Mouse (Mus musculus) neutrophil, adult 5-6 weeks (primary cell): ENCODE results near the gene Itpk1. TPM values are rescaled to one million over a fixed set of nuclear protein-coding genes. Genes with fewer than 3 reads are reported as not detected.

ENCODE experiments used
- ATAC-seq: fragments of 151-379, 151-347 bp; 2 replicates; pipeline ENCODE4 v1.8.0; 2017; ENCODE audit warnings: mild to moderate bottlenecking, moderate TSS enrichment; ENCODE audit not compliant: insufficient number of reproducible peaks, poor library complexity, low FRiP score, severe bottlenecking; ENCODE audit errors: extremely low read depth
- total RNA-seq: library from RNA; stranded (forward); fragments of 200-1000 nt; gene quantifications from 2 replicates; pipeline ENCODE4 v1.2.3, GENCODE M21; 2017

The Itpk1 gene
- total RNA-seq, 1 experiment from 2014 or later: 14.0 TPM

GRCm38 (mm10) chr12:102582441-102582840 is 122.3 kb downstream of the Itpk1 start:
- ATAC-seq: no peak

- ATAC-seq: no peak
Measured at GRCm38 (mm10) chr12:102581579-102582196, 123.0 kb downstream of the Itpk1 start.

GRCm38 (mm10) chr12:102579041-102579440 is 125.7 kb downstream of the Itpk1 start:
- no peak for ATAC-seq

DNA sequence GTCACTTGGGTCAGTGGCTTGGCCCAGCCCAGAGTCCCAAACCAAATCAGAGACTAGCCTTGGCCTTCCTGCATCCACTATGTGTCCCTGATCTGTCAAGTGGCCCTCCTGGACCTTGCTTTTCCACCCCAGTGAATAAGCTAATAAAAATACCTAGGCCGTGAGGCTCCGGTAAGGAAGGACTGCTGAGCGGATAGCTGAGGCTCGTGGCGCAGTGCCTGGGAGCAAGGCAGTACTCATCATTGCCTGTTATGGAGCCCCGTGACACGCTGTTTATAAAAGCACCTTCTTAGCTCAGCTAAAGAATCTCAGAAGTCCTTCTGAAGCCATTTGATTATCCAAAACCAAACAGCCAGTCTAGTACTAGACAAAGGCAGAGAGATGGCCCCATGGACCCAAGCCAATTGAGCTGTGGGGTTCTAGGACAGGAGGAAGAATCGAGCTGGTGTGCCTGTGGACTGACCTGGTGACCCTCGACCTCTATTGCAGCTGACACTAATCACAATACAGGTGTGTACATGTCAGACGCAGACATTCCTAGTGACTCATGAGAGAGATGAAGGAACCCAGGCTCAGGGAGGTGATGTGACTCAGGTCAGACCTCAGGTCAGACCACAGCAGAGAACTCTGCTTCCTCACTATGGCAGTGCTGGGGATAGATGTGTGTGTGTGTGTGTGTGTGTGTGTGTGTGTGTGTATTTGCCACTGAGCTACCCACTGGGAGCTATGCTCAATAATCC is 127.9 kb downstream of the Itpk1 start:
- no peak for ATAC-seq

DNA sequence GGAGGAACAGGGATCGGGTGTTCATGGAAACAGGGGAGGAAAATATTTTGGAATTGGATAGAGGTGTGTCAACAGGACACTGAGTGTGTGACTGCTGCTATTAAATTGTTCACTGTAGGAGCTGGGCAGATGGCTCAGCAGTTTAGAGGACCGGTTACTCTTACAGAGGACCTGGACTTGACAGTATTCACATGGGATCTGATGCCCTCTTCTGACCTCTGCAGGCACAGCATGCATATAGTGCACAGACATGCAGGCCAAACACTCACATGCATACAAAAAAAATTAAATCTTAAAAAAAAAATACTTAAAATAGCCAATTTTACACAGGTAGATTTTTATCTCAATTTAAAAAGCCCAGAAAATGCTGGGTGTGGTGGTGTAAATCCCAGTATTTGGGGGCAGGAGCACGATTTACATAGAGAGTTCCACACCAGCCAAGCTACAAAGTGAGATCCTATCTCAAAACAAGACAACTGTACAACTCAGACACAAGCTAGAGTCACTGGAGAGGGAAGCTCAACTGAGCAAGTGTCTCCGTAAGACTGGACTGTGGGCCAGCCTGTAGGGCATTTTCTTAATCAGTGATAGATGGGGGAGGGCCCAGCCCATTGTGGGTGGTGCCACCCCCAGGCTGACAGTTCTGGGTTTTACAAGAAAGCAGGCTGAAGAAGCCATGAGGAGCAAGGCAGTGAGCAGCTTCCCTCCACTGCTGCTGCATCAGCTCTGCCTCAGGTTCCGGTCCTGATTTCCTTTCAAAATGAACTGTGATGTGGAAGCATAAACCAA is 129.0 kb downstream of the Itpk1 start:
- ATAC-seq: no peak

DNA sequence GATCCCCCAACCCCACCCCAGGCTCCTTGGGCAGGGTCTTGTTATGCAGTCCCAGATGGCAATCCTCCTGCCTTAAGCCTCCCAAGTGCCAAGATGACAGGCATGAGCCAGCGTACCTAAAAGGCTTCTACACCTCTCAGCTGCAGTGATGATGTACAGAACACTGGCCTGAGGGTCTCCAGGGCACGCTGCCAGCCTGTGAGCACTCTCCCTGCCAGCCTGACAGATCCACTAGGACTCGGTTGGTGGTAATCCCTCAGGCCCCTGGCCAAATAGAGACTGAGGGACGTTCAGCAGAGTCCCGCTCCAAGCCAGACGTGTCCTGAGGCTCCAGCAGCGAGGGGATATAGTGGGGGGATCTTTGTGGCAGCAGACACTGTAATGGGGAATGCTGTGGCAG is 131.7 kb downstream of the Itpk1 start:
- ATAC-seq: no peak

DNA sequence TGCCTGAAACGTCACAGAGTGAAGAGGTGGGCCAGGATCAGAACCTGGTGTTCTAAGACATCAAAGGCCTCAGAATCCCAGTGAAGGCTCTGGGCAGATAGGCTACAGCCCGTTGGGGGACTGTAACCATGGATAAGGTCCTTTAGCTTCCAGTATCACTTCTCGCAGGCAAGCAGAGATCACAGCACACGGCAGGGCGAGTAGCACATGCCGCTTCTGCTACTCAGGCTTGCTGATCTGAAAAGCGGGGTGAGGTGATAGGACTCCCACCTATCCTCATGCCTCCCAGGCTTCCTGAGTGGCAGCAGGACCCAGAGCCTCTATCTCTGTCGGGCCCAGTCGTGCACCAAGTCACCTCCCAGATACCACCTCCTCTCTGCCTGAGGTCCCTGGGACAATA is 133.1 kb downstream of the Itpk1 start:
- no peak for ATAC-seq

- ATAC-seq: no peak
Measured at GRCm38 (mm10) chr12:102570734-102571133, 134.0 kb downstream of the Itpk1 start.

DNA sequence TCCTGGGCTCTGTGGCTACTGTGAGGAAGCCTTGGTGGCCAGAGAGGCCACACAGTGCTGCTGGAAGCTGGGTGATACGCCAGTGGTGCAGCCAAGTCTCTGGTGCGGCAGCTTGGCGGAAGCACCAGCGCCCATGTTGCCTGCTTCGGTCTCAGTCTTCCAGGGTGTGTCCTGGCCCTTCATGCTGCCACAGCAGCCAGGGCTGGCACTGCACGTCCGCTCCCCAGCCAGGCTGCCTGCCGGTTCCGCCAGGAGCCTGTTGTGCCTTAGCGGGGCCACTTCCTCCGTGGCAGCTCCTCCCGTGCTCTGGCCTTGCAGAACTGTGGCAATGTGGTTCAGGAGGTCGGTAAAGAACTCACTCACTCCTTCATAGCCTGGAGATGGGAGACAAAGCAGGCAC is 134.6 kb downstream of the Itpk1 start:
- no peak for ATAC-seq

- ATAC-seq: no peak
Measured at GRCm38 (mm10) chr12:102568219-102568618, 136.5 kb downstream of the Itpk1 start.

DNA sequence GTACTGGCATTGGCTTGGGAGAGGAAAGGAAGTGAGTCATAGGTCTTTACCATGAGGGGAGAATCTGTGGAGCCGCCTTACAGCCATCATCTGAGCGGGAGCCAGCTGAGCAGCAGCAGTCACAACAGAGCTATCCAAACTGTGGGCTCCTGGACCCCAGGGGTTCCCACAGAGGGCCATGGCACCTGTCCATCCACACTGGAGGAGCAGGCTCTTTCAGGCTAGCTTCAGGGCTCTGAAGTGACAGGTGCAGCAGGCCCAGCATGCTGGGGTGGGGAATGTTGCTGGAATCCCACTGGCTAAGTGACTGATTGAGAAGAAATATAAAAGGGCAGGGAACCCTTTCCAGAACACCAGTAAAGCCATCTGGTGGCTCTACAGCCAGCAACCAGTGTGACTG is 137.8 kb downstream of the Itpk1 start:
- ATAC-seq: no peak

DNA sequence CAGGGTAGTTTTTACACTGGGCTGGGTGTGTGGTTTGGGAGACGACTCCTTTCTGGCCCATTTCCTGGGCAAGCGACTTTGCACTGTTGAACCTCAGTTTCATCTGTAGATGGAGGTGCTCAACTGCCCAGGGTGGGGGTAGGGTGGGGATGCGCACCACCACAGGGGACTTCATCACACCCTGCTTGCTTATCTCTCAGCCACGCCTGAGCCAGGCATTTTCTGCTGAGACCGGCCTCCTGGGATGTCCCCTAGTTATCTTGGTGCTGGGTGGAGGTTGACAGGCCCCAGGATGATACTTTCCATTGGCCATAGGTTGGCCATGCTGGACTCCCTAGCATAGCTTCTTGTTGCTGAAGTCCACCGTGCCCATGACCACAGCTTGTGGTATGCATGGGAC is 139.6 kb downstream of the Itpk1 start:
- no peak for ATAC-seq

DNA sequence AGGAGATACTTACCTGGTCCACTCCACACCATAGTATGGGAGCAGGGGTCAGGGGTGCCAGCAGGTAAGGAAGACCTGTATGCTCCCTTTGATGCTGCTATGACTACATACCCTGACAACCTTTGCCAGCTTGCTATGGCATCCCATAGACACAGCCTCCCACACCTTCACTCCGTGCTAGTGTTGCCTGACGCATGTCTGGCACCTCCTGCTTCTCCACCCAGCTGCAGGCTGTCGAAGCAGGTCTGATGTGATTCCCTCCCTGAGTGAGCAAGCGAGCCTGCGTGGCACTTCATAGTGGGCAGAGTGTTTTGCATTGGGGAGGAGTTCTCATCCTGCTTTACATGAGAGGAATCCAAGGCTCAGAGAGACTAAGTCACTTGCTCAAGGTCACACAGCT is 147.4 kb downstream of the Itpk1 start:
- ATAC-seq: no peak

DNA sequence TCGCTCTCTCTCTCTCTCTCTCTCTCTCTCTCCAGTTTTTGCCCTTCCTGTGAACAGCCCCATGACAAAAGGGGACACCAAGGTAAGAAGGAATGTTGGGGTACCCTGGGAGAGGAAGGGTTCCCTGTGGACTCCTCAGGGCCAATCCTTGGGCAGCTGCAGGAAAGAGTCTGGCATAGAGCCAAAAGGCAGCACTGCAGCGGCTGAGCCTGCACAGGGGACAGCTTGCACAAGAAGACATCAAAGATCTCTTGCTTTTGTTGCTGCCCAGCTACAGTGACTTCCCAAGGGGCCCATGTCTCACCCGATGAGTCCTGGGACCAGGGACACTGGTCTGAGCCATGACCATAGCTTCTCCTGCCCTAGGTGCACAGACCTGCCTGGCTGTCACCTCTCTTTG is 148.9 kb downstream of the Itpk1 start:
- no peak for ATAC-seq

GRCm38 (mm10) chr12:102554721-102555516 is 149.8 kb downstream of the Itpk1 start, which contains the start of gene Chga:
Gene Chga, plus strand, starts transcription at chr12:102554969.
- no peak for ATAC-seq

DNA sequence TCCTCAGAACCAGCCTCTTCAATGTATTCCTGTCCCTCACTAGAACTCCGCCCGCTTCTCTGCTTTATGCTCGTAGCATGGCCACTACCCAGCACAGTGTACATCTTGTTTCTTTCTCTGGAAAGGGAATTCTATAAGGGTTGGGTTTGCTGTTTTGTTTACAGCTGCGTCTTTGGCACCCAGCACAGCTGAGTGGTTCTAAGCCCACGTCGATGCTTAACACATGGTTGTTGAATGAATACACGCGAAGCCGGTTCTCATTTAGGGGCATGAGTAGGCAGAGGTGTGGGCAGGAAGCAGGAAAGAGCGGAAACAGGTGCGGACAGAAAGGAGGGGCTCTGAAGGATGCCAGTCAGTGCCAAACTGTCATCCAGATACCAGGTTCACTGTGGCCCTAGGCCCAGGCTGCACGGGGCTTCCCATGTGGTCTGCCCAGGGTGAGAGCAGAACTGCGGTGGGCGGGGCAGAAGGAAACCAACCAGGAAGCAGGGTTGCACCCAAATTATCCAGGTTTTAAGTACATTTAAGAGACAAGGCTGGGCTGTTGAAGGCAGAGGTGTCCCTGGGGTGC is 150.9 kb downstream of the Itpk1 start:
- ATAC-seq: no peak

DNA sequence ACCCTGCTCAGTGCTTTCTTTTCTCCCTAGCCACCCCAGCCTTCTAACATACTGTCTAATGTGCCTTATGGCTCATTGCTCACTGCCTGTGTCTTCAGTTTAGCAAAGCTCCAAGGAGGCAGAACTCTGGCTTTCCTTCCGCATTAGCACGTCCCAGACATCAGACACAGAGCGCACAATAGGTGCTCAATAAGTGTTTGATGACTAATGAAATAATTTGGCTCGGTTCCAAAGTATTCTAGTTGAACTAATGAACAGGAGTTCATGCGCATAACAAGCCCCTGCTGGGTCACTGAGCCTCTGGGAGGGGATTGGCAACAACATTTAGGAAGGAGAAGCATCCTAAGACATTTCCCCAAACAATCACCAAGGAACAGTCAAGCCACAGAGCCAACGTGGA is 152.7 kb downstream of the Itpk1 start:
- ATAC-seq: no peak

GRCm38 (mm10) chr12:102551186-102551585 is 153.5 kb downstream of the Itpk1 start:
- no peak for ATAC-seq

GRCm38 (mm10) chr12:102550529-102550928 is 154.2 kb downstream of the Itpk1 start:
- no peak for ATAC-seq
